Mouse (Mus musculus): ENCODE measurements around the gene Atp8b4.

GRCm38 (mm10) chr2:126323206-126323605 is 177.3 kb downstream of the Atp8b4 start:
- TF ChIP-seq CTCF (IDR thresholded peaks at IDR 0.05; ENCODE audit: low read depth) (no peak), EP300 (IDR thresholded peaks at IDR 0.05; ENCODE audit: low read depth) (no peak)

Measured in liver, postnatal 0 days (tissue).